Mouse (Mus musculus): Measurements from ENCODE around the gene Atg4d.
"Not testable (repeated sequence)": the region's sequence is repeated elsewhere in the genome, so short reads cannot be mapped to it uniquely, and the experiment has no call there.

DNA sequence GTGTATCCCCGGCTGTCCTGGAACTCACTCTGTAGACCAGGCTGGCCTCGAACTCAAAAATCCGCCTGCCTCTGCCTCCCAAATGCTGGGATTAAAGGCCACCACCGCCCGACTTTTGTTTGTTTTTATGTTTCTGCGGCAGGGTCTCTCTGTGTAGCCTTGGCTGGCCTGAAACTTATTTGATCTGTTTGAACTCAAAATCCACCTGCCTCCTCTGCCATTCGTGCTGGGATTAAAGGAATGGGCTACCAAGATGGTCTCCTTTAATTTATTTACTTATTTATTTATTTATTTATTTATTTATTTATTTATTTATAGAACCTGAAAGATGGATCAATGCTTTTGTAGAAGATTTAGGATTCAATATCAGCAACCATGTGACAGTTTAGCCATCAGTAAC, 26.8 kb downstream of the Atg4d start:
- not testable (repeated sequence) for TF ChIP-seq ZNF384 (IDR thresholded peaks at IDR 0.05; ENCODE audit: low read depth, low read length); ZC3H11A (IDR thresholded peaks at IDR 0.05; ENCODE audit: borderline replicate concordance, low read depth, low read length); HCFC1 (IDR thresholded peaks at IDR 0.05; ENCODE audit: borderline replicate concordance, insufficient read depth, low read length); MAFK (IDR thresholded peaks at IDR 0.05; ENCODE audit: insufficient read depth, low read depth, low read length); CHD2 (IDR thresholded peaks at IDR 0.05; ENCODE audit: low read depth, low read length)

Measured in ES-E14 (cell line).